Mouse (Mus musculus) adipose tissue, adult 10 weeks (tissue): ENCODE results near the gene Erfe. TPM values are rescaled to one million over a fixed set of nuclear protein-coding genes. Genes with fewer than 3 reads are reported as not detected.

Experiments used
- polyA plus RNA-seq: library from polyadenylated mRNA; stranded (reverse); fragments of 350-450 nt; fragmentation: Illumina TruSeq; extraction: RNeasy Lipid Tissue Mini Kit (QIAGEN cat#74804); gene quantifications from one replicate; pipeline ENCODE4 v1.2.3, GENCODE M21; 2014; ENCODE audit warnings: low read depth, low replicate concordance

Erfe gene
- 0.21 TPM for polyA plus RNA-seq

GRCm38 (mm10) chr1:91366215-91367108, at the start of gene Erfe:
TSS of gene Erfe (plus strand) at chr1:91366430.

GRCm38 (mm10) chr1:91321760-91322438, 44.3 kb upstream of the Erfe start, which contains the start of gene Espnl:
TSS of gene Espnl (plus strand) at chr1:91322075.

GRCm38 (mm10) chr1:91350841-91351240, 15.4 kb upstream of the Erfe start, which contains the start of gene Klhl30:
TSS of gene Klhl30 (plus strand) at chr1:91351016.

GRCm38 (mm10) chr1:91398260-91399062, 32.2 kb downstream of the Erfe start, which contains the start of gene Ilkap:
TSS of gene Ilkap (minus strand) at chr1:91398815.

GRCm38 (mm10) chr1:91413898-91414594, 47.8 kb downstream of the Erfe start, which contains the start of gene Hes6:
TSS of gene Hes6 (minus strand) at chr1:91414038.

Other genes with a start within 250 kb of the Erfe start
- 0.88 TPM for gene Rbm44, start 221.3 kb upstream of the Erfe start, polyA plus RNA-seq
- gene Ramp1, start 186.6 kb upstream of the Erfe start, polyA plus RNA-seq = 35.0 TPM
- 45.3 TPM for gene Ube2f, start 116.1 kb upstream of the Erfe start, polyA plus RNA-seq
- gene Scly, start 68.1 kb upstream of the Erfe start, polyA plus RNA-seq = 15.7 TPM
- gene Espnl, start 44.4 kb upstream of the Erfe start, polyA plus RNA-seq = 0.12 TPM
- gene Klhl30, start 15.4 kb upstream of the Erfe start, polyA plus RNA-seq = 0.27 TPM
- gene Ilkap, start 32.4 kb downstream of the Erfe start, polyA plus RNA-seq = 60.2 TPM
- 23.1 TPM for gene Hes6, start 47.6 kb downstream of the Erfe start, polyA plus RNA-seq
- 6.5 TPM for gene Per2, start 92.9 kb downstream of the Erfe start, polyA plus RNA-seq
- 9.2 TPM for gene Traf3ip1, start 128.2 kb downstream of the Erfe start, polyA plus RNA-seq
- 10.4 TPM for gene Asb1, start 174.1 kb downstream of the Erfe start, polyA plus RNA-seq